Mouse (Mus musculus) layer of hippocampus, postnatal 36 days (tissue): Measurements from ENCODE around the gene Ntpcr. TPM values are rescaled to one million over a fixed set of nuclear protein-coding genes. Genes with fewer than 3 reads are reported as not detected.

Experiments used
- DNase-seq, 2 experiments: peaks; one replicate each; pipeline ENCODE4 v3.0.0; 2022
- total RNA-seq, 2 experiments: library from RNA; stranded (reverse); gene quantifications; 2 replicates each; pipeline ENCODE4 v1.2.3; 2021

Gene Ntpcr
- 10 to 100 TPM; 20.8 TPM for total RNA-seq

DNA sequence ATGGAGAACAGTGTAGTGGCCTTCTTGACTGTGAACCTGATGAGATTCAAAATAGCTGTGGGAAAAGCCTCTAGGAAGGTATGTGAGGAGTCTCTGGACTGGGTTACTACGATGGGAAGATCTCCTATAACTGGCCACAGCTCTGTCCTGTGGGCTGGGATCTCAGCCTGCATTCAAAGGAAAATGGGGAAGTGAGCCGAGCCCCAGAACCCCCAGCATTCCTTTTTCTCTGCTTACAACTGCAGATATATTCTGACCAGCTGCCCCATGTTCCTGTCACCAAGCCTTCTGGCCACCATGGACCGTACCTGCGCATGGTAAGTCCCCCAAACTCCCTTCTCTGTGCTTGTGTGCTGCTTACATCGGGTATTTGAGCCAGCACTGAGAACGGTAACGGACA, at the start of gene Ntpcr:
TSS of gene Ntpcr (plus strand) at position 218 of the 400 bp plus-strand sequence.
- no peak for DNase-seq

DNA sequence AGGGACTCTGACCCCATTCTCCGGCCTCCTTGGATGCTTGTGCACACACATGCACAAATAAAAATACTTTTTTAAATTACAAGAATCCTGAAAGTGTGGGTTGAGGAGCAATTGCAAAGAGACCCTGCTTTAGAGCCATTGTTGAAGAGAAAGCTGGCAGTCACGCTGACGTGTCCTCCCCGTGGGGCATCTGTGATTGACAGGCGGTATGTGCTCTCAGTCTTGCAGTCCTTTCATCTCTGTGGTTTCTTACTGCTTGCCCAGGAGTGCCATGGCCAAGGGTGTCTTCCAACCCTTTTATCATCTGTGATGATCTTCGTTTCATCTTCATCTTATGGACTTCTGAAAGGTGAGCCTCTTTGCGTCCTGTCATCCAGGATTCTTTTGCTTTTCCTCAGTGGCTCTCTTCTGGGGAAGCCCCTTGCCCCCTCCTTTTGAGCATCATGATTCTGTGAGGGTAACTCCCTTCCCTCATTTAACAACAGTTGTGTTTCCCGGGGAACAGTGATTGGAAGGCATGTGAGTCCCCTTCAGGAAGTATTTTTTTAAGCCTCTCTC, 48.8 kb upstream of the Ntpcr start:
- DNase-seq, result no peak

DNA sequence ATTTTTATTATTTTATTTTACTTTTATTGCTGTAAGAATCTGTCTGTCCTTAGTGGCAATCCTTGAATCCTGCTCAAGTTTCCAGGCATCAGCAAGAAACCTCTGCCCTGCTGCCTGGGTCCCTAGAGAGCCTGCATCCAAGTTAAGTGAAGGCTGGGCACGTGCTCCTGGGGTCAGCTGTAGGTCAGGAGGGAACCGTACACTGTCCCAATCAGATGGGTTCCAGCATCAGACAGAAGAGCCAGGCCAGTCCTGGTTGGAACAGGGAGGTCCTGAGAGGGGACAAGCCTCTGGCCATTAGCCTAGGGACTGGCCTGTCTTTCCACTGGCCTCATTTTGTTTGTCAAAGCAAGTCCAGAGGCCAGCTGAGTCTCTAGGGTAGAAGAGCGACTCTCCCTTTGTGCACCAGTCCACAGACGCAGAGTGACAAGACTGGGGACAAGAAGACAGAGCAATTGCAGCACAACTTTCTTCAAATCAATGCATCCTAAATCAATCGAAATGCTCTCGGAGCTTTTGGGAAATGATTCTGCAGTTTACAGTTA, 44.5 kb upstream of the Ntpcr start:
- no peak for DNase-seq

DNA sequence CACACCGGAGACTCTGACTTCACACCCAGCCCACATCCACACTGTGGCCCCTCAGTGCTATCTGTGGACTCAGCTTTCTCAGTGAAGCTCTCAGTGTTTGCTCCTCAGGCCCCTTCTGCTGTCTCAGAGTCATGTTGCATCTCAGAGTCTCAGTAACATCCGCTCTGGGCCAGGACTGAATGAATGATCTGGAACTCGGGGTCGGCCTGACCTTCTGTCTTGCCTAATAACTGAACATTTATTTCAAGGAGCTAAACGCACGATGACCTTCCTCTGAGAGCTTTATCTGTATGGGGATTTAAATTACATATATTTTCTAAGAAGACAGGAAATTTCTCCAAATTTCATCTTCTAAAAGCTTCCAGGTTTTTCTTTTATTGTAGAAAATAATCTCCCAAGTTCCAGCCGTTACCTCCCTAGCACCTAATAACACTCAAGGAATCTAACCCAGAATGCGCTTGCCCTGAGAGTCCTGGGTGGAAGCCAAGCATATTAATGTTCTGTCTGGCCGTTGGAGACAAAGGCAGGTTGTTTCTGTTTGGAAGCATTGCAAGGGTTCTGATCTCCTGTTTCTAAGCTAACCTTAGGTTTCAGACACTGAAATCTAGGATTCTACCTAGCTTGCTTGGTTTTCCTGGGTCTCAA, 43.4 kb upstream of the Ntpcr start:
- DNase-seq, result no peak

DNA sequence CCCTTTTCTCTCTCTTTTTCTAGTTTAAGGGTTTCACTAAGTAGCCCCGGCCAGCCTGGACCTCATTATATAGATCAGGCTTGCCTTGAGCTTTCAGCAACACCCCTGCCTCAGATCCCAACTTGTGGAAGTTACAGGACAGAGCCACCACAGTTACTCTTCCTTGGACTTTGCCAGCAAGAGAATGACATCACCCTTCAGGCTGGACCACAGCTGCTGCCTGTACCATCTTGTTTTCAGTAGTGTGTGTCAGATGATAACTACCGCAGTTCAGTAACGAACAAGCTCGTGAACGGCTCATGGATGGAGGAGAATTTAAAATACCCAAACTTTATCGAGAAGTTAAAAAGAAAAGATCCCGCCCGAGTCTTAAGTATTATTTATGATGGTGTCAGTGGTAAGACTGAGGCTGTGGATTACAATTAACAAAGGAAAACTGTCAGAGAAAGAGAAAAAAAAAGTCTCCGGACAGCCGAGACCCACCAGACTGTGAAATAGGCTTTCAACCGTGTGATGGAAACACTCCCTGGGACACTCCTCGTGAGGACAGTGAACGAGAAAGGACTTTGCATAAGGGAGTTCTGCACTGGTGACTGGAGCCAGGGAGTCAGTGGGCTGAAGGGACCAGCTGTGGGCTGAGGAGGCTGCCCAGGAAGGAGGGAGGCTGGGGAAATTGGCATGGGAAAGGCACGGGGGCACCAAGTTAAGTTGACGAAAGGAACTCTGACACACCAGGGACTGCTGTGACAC, 39.4 kb upstream of the Ntpcr start:
- no peak for DNase-seq

DNA sequence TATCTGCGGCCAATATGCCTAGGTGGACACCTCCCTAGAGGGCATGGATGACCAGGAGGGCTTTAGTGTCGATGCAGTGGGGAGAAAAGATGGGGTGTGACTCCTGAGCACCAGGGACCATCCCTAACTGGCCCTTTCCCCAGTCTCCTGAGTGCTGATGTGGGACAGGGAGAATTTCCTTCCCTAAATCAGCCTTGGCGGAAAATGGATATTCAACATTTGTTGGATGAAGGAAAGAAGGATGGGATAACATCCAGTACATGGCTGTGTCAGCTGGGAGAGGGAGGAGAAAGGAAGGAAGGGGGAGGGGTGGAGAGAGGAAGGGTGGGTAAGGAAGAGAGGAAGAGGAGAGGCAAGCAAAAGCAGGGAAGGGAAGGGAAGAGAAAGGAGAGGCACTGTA, 38.8 kb upstream of the Ntpcr start:
- DNase-seq, result no peak

DNA sequence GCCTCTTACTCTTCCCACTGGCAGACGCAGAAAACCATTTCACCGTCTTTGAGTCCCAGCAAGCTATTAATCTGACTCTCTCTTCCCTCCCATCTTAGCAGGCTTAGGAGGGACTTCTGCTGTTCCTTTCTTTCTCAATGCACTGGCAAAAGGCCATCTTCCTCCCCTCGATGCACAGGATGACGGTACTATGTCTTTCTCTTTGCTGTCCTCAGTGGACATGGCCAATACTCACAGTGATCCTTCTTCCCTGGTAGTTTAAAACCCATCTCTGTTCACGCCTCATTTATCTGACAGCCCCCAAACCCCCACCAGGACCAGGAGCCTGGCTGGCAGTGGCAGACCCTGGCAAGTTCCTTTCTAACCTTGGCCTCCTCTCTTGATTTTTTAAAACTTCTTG, 37.3 kb upstream of the Ntpcr start:
- DNase-seq, result no peak

DNA sequence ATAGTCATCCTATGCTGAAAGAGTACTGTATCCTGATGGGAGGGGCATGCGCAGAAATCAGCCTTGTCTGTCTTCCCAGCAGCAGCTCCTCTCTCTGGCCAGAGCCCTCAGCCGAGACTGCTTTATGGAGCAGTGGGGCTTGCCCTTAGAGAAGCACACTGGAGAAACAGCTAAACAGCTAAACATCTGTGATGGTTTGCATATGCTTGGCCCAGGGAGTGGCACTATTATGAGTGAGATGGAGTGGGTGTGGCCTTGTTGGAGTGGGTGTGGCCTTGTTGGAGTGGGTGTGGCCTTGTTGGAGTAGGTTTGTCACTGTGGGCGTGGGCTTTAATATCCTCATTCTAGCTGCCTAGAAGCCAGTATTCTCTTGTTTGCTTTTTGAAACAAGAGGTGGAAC, 36.6 kb upstream of the Ntpcr start:
- DNase-seq, result no peak

DNA sequence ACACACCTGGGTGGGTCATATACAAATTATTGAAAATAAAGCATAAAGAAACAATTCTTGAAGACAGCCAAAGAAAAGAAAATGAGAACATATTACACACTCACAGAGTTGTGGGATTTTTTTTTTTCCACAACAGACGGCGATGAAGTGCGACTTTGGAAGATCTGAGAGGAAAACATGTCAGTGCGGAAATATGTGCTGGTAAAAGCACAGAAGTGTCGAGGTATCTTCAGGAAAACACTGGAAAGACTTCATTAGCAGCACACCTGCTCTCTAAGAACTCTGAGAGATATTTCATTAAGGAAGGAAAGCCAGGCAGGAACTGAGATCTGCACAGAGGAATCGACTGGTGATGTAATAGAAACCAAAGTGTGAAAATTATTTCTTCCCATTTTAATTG, 33.8 kb upstream of the Ntpcr start:
- DNase-seq, result no peak

DNA sequence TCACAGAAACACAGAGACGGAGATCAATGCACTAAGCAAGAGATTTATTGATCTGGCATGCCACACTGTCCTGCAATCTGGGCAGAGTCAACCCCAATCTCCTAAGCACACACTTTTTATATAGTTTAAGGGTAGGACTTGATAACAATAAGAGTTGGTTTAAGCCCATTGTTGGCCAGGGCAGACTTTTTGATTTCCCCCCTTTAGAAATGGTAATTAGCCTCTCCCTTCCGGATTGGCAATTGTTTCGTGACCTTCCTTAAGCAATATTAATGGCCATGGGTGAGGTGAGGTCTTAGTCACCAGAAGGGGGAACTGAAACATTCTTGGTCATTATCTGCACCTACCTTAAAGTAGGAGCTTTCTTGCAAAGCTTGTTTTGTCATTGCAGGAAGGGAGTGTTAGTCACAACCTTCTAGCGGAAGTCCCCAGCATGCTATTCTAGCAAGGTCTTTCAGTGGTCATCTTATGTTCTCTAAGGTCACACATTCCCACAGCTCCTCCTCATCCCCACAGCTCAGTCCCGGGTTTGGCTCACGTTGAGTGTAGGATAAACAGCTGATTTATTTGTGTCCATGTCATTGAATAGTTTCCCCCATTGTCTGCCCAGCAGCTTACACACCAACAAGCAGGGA, 30.3 kb upstream of the Ntpcr start:
- DNase-seq, result no peak

DNA sequence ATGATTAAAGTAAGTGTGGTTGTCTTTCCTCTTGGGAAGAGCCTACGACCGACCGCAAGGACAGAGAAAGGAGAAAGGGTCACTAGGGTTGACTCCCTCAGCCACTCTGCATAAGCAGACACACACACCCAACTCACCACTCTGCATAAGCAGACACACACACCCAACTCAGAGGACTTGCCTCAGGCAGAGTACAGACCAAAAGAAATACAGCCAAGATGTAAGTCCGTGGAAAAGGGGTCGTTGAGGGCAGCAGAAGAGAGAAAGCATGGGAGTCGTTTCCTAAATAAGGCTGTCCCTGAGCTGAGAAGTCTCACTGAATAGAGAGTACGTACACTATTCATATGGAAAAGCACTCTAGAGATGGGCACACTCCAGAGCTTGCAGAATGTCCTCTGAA, 29.4 kb upstream of the Ntpcr start:
- DNase-seq, result no peak

DNA sequence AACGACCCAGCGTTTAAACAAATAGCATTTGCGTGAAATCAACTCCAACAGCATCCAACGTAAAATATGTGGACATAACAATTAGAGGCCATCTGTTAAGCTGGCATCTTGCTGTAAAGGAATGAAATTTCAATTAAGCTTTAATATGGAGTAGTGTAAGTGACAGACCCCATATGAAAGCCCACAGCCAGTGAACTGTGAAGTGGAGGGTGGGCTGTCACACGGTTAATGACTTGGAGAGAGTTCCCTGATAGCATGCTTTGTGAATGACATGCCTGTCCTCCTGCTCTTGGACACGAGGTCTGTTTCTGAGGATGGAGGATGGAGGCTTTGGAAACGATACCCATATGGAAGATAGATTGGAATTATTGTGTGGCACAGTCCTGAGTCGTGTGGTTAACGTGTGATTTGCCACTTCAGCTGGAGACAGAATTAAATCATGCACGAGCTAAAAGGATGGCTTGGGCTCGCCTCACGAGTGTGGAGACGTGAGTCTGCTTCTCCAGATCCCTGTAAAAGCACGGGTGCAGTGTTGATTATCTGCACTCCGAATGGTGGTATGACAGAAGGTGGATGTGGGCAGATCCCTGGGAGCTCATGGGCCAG, 26.8 kb upstream of the Ntpcr start:
- no peak for DNase-seq

DNA sequence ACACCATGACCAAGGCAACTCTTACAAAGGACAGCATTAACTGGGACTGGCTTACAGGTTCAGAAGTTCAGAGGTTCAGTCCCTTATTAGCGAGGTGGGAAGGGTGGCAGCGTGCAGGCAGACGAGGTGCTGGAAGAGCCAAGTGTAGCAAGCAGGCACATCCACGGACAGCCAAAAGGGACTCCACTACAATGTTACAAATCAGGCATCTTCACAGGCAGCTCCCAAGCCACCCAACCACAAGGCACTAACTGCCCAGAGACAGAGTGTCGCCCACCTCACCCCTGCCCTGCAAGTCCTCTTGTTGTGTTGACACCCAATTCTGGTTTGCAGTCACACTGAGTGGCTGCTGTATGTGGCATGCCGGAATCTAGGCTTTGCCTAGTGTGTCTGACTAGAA, 25.3 kb upstream of the Ntpcr start:
- DNase-seq, result no peak

DNA sequence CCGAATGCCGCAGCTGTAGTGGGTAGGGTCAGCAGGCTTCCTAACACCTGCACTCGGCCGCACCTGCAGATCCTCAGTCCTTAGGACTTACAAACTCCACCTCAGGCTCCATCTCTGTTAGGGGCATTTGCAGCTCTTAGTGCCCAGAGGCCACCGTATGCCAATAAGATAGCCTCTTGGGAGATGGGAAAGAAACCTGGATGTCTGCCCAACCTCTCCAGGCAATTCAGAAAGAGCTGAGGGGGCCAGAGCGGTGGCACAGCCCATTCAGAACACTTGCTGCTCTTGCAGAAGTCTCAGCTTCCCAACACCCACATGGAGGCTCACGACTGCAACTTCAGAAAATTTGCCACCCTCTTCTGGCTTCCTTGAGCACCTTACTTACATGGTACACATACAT, 23.9 kb upstream of the Ntpcr start:
- DNase-seq, result no peak

DNA sequence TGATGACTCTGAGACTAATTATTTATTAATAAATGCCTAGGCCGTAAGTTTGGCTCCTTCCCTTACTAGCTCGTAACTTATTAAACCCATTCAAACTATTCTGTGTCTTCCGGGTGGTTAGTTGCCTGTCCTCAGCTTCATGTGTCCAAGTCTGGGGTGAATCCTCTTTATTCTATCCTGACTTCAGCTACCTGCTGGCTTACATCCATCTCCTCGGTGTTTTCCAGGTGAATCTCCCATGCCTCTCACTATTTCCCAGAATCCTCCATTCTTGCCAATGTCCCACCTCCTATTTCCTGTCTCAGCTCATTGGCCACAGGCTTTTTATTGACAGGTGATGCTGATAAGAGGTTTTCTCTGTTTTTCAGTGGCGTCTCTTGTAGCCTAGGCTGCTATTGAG, 20.6 kb upstream of the Ntpcr start:
- DNase-seq, result no peak

DNA sequence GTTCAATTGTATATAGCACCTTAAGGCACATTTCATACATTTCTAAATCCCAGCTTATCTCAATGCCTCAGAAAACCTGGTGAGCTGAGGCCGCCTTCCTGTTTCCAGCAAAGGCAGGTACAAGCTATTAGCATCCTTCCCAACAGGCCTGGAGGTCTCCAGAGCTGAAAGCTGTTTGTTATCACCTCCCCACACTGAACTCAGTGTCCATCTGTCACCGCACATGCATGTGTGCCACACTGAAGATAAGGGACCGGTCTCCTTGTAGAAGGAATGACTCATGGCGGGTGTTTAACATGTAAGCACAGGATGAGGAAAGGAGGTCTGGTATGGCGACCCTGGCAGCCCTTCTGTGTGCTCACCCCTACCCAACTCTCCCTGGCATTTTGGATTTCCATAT, 18.2 kb upstream of the Ntpcr start:
- no peak for DNase-seq

DNA sequence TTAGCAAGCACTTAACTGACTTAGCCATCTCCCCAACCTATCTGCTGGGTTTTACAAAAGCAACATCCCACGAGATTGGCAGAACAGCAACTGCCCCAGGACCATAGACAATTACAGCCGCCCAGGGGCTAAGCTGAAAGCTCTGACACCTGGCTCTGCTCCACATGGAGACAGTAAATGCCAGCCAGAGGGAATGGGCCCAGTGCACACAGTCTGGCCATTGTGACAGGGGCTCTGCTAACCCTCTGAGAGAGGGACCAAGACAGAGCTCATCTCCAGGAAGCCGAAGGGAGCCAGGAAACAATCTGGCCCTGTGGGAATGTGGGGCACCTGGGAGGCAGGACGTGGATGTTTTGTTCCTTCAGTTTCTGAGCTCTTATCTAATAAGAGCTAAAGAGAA, 13.6 kb upstream of the Ntpcr start:
- DNase-seq, result no peak

DNA sequence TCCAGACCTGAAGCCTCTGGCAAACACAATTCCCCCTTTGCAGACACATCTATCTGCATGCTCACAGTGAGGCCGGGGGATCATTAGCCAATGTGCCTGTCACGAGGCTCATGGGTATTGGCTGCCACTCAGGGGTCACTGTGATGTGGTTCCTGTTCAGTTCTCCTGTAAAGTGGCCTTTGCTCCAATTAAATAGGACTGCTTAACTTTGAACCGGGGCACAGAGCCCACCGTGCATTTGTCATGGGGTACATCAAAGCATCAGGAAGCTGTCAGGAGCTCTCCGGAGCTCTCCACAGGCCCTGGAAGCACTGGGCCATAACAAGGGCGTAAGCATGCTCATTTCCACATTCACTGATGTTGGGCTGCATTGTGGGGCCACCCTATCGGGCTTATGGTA, 13.2 kb upstream of the Ntpcr start:
- DNase-seq, result no peak

DNA sequence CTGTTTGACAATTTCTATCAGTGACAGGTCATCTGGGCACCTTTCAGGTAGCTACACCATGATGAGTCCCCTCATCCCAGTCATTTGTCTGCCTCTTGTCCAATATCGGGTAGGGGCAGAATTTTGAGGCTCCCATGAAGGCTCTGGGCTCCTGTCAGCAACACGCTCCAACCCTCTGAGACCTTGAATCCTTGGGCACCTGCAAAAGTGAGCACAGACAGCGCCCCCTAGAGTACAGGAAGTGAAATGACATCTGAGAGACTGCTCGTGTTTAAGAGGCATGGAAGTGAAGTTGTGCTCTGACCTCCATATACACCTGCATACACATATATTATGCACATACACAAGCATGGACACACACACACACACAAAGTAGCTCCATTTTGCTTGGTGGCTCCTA, 10.8 kb upstream of the Ntpcr start:
- DNase-seq, result no peak

DNA sequence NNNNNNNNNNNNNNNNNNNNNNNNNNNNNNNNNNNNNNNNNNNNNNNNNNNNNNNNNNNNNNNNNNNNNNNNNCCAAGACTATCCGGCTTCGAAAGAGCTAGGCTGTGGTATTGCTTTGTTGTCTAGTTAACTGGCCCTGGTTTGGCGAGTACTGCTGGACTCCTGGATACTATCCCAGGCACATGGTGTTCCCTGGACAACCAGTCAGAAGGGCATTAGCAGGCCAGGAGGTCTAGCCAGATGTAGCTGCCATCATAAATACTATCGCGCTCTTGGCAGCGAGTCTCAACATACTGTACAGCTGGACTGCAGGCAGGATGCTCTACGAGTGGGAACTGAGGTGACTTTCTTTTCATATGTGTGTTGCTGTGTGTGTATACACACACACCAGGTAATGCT, 7.1 kb upstream of the Ntpcr start:
- DNase-seq, result no peak

DNA sequence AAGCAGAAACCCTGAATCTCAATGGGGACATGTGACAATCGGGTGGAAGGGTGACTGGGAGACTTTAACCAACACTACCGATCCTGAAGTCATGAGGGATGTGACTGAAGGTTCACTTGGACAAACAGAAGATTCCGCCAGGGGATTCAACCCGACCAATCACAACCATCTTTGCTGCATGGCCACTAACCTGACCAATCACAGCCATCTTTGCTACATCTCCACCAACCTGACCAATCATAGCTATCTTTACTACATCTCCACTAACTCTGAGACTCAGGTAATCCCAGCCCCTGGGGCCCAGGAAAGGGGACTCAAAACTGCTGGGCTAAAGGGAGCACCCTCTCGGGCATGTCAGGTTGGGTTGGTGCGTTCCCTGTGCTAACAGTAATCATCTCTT, 6.3 kb upstream of the Ntpcr start:
- no peak for DNase-seq

DNA sequence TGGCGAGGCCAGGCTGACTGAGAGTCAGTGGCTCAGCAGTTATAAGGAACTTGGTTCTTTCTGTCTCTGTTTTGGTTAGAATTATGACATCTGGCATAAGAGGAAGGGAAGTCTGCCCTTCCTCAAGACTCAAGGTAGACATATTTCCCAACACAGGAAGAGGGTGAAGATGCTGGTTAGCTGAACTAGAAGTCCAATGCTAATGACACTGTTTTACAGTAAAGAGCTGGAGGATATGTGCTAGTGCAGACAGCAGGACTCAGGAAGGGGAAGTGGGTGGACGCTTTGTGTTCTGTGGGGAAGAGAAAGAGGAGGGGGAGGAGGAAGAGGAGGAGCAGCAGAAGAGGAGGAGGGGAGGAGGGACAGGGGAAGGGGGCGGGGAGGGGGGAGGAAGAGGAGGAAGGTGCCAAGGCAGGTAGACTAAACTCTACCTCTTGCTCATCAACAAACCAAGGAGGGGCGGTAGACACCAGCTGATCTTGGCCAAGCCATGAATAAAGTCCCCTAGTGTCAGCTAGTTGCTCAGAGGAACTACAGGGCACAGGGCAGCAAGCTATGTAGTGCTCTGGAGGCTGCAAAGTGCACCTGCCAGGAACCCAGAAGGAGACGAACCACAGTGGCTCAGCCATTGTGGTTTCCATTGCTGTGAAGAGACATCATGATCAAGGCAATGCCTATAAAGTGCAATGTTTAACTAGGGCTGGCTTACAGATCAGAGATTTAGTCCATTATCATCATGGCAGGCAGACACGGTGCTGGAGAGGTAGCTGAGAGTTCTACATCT, 4.5 kb upstream of the Ntpcr start:
- DNase-seq, result no peak
